Mouse (Mus musculus) intestine, embryonic 16.5 days (tissue): Measurements from ENCODE around the gene Akap2. TPM values are rescaled to one million over a fixed set of nuclear protein-coding genes. Genes with fewer than 3 reads are reported as not detected.

ENCODE experiments used
- ATAC-seq: fragments of 200-750 bp; cut with Nextera tagmentation; 2 replicates; pipeline ENCODE4 v1.8.0; 2017; ENCODE audit warnings: moderate TSS enrichment, moderate library complexity
- H3K27ac ChIP-seq: fragments of 300-500 bp; sonication (generic); 2 replicates; pipeline ENCODE4 v1.5.1; 2014; ENCODE audit warnings: mild to moderate bottlenecking, low read length
- H3K27me3 ChIP-seq: fragments of 300-500 bp; sonication (generic); replicated peaks from 2 replicates; pipeline ENCODE4 v1.6.1; 2014; ENCODE audit warnings: low read length, control low read depth, mixed read lengths; ENCODE audit not compliant: control insufficient read depth, insufficient read depth
- H3K36me3 ChIP-seq: fragments of 300-500 bp; sonication (generic); 2 replicates; pipeline ENCODE4 v1.6.1; 2014; ENCODE audit warnings: low read length, control low read depth; ENCODE audit not compliant: control insufficient read depth, insufficient read depth
- H3K4me1 ChIP-seq: fragments of 300-500 bp; sonication (generic); 2 replicates; pipeline ENCODE4 v1.6.1; 2014; ENCODE audit warnings: low read length, control low read depth, mixed read lengths; ENCODE audit not compliant: control insufficient read depth, insufficient read depth
- H3K4me2 ChIP-seq: fragments of 300-500 bp; sonication (generic); 2 replicates; pipeline ENCODE4 v1.6.1; 2014; ENCODE audit warnings: low read depth, low read length, control low read depth
- H3K4me3 ChIP-seq: fragments of 300-500 bp; sonication (generic); 2 replicates; pipeline ENCODE4 v1.5.1; 2014; ENCODE audit warnings: mild to moderate bottlenecking, low read length
- H3K9ac ChIP-seq: fragments of 300-500 bp; sonication (generic); 2 replicates; pipeline ENCODE4 v1.6.1; 2014; ENCODE audit warnings: low read depth, low read length
- H3K9me3 ChIP-seq: fragments of 300-500 bp; sonication (generic); 2 replicates; pipeline ENCODE4 v1.6.1; 2016; ENCODE audit warnings: low read length, control low read depth; ENCODE audit not compliant: control insufficient read depth
- WGBS: fragments of 180-500 bp; shearing (Covaris S2); extraction: QIAGEN DNeasy Blood & Tissue Kit; methylation state at CpG from one replicate; pipeline ENCODE4 v1.1.7; 2014; 5-methylcytosine and 5-hydroxymethylcytosine counted together
- polyA plus RNA-seq: library from polyadenylated mRNA; unstranded; fragments of >200 nt; fragmentation: Nextera tagmentation; extraction: Ambion mirVana; gene quantifications from 2 replicates; pipeline ENCODE4 v1.2.1, GENCODE M21; 2015

The Akap2 gene
- polyA plus RNA-seq, 1 experiment from 2014 or later: 20.3 TPM

GRCm38 (mm10) chr4:57922171-57922570 is 204.7 kb downstream of the Akap2 start:
- Histone ChIP-seq H3K9ac (no peak overlapping the region), H3K9me3 (no peaks in the 10 kb centered on the region), H3K4me2 (no peak overlapping the region), H3K27me3 (no peaks in the 10 kb centered on the region), H3K4me1 (peaks cover 11% of the 10 kb centered on the region; the same call in 1 of the 2 replicates), H3K4me3 (no peak overlapping the region), H3K27ac (no peak overlapping the region), H3K36me3 (no peaks in the 10 kb centered on the region)
- 29% methylated on average over 5 of the region's 5 CpGs for WGBS
- ATAC-seq: no peak

DNA sequence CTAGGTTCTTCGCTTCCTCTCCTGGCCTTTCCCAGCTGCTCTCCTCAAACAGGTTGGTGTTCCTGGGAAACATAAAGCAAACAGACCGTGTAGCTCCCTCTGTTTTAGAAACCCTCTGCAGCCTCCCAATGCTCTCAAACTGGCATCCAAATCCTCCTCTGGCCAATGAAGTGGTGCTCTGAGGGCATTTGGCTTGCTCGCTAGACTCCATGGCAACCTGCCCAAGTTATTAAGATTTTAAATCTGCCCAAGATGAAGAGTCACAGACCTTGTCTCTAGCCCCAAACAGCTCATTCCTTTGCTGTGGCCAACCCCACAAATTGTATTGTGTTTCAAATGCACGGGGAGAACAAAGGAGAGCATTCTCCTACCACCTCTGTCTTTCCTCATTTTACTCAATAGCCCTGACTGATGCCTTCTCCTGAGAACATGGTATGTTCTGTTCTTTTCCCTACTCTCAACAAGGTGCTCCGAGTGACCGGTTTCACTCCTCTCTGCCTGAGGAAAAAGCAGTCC is 207.2 kb downstream of the Akap2 start:
- Histone ChIP-seq H3K27ac (no peak overlapping the region), H3K9me3 (no peaks in the 10 kb centered on the region), H3K36me3 (no peaks in the 10 kb centered on the region), H3K4me1 (peaks cover 4% of the 10 kb centered on the region; the same call in 1 of the 2 replicates), H3K9ac (no peak overlapping the region), H3K4me2 (no peak overlapping the region), H3K27me3 (no peaks in the 10 kb centered on the region), H3K4me3 (no peak overlapping the region)
- 76% methylated on average over 6 of the region's 6 CpGs for WGBS
- ATAC-seq: no peak

- WGBS: 29% methylated on average over 3 of the region's 3 CpGs
Observed at GRCm38 (mm10) chr4:57927464-57928205, 210.2 kb downstream of the Akap2 start.

GRCm38 (mm10) chr4:57930559-57931170 is 213.2 kb downstream of the Akap2 start:
- Histone ChIP-seq H3K9ac (no peak overlapping the region), H3K4me1 (no peaks in the 10 kb centered on the region), H3K36me3 (no peaks in the 10 kb centered on the region), H3K4me3 (no peak overlapping the region), H3K27me3 (no peaks in the 10 kb centered on the region), H3K4me2 (no peak overlapping the region), H3K27ac (no peak overlapping the region), H3K9me3 (no peaks in the 10 kb centered on the region)
- no peak for ATAC-seq
- WGBS: 77% methylated on average over 5 of the region's 5 CpGs

More at GRCm38 (mm10) chr4:57927464-57928205, 210.2 kb downstream of the Akap2 start:
- H3K9me3 ChIP-seq: no peaks in the 10 kb centered on the region
- no peak overlapping the region for H3K4me2 ChIP-seq
- no peak overlapping the region for H3K9ac ChIP-seq
- H3K36me3 ChIP-seq: no peaks in the 10 kb centered on the region
- no peak overlapping the region for H3K27ac ChIP-seq
- no peaks in the 10 kb centered on the region for H3K27me3 ChIP-seq
- peak; percentile 62 for ATAC-seq
- no peak overlapping the region for H3K4me3 ChIP-seq
- no peaks in the 10 kb centered on the region for H3K4me1 ChIP-seq

- H3K9me3 ChIP-seq: no peaks in the 10 kb centered on the region
- H3K4me1 ChIP-seq: no peaks in the 10 kb centered on the region
- no peak overlapping the region for H3K9ac ChIP-seq
- WGBS: 72% methylated on average over 5 of the region's 5 CpGs
- H3K36me3 ChIP-seq: no peaks in the 10 kb centered on the region
- H3K27me3 ChIP-seq: no peaks in the 10 kb centered on the region
- H3K4me3 ChIP-seq: no peak overlapping the region
- no peak overlapping the region for H3K4me2 ChIP-seq
- ATAC-seq: no peak
- no peak overlapping the region for H3K27ac ChIP-seq
Observed at GRCm38 (mm10) chr4:57934181-57934580, 216.7 kb downstream of the Akap2 start.

DNA sequence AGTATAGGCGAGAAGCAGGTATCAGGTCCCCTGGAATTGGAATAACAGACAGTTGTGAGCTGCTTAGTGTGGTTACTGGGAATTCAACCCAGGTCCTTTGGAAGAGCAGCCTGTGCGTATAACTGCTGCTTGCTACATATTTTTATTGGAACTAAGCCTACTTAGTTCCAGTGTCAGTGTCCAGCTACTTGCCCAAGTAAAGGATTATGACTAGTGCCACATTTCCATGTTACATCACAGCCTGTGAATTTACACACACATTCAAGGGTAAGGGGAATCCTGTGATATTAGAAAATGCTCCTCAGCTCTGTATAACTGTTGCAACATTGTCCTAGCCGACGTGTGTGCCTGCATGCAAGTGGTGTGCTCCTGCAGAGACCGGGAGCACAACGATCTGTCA is 219.8 kb downstream of the Akap2 start:
- WGBS: 87% methylated on average over 6 of the region's 6 CpGs
- ATAC-seq: no peak
- Histone ChIP-seq H3K4me3 (no peak overlapping the region), H3K27ac (no peak overlapping the region), H3K9me3 (no peaks in the 10 kb centered on the region), H3K36me3 (no peaks in the 10 kb centered on the region), H3K4me2 (no peak overlapping the region), H3K9ac (no peak overlapping the region), H3K27me3 (no peaks in the 10 kb centered on the region), H3K4me1 (no peaks in the 10 kb centered on the region)

DNA sequence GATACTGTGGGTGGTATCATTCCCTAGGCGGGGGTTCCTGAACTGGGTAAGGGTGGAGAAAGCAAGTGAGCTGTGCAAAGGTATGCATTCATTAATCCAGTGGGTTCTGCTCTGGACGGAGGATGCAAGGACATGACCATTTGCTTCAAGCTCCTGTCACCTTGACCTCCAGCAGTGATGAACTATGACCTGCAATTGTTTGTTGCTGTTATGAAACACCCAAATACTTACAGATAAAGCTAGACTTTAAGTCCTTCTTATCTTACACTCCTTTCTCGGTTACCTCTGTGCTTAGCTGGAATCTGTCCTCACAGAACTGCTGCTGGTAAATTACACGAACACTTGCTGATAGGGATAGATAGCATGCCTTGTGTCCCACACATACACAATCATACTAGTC is 223.2 kb downstream of the Akap2 start:
- WGBS: 73% methylated on average over 4 of the region's 4 CpGs
- ATAC-seq: peak; percentile 47; the same call in 1 of the 2 replicates
- no peaks in the 10 kb centered on the region; the same call in 1 of the 2 replicates for H3K4me1 ChIP-seq
- H3K4me3 ChIP-seq: no peak overlapping the region
- no peaks in the 10 kb centered on the region for H3K36me3 ChIP-seq
- H3K9ac ChIP-seq: no peak overlapping the region
- H3K9me3 ChIP-seq: no peaks in the 10 kb centered on the region
- H3K4me2 ChIP-seq: no peak overlapping the region
- H3K27ac ChIP-seq: no peak overlapping the region
- H3K27me3 ChIP-seq: no peaks in the 10 kb centered on the region

DNA sequence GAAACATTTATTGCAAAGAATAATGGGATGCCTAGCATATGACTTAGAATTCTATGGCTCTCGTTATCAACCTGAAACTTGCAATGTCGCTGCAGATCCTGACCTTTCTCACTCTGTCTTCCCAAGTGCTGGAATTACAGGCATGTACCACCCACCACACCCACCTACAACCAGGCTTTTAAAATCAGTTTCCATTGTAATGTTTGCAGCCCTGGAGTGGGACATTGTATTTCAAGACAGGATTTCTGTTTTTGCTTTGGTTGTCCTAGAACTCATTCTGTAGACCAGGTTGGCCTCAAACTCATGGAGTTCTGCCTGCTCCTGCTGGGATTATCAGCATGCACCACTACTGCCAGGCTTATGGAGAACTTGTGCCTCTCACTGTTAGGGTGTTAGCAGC is 225.4 kb downstream of the Akap2 start:
- H3K9me3 ChIP-seq: no peaks in the 10 kb centered on the region
- 81% methylated on average over 2 of the region's 2 CpGs for WGBS
- no peak for ATAC-seq
- no peak overlapping the region for H3K4me2 ChIP-seq
- no peak overlapping the region for H3K27ac ChIP-seq
- H3K36me3 ChIP-seq: peaks cover 5% of the 10 kb centered on the region
- no peaks in the 10 kb centered on the region for H3K27me3 ChIP-seq
- H3K4me1 ChIP-seq: peaks cover 14% of the 10 kb centered on the region
- H3K4me3 ChIP-seq: no peak overlapping the region
- H3K9ac ChIP-seq: no peak overlapping the region
